Mouse (Mus musculus) layer of hippocampus, adult 2 months (tissue): ENCODE data around the gene Dixdc1. TPM values are rescaled to one million over a fixed set of nuclear protein-coding genes. Genes with fewer than 3 reads are reported as not detected.

Experiments
- DNase-seq, 2 experiments: peaks; one replicate each; pipeline ENCODE4 v3.0.0; 2022; ENCODE audit warnings: low spot score in 2 of 2
- H3K27ac ChIP-seq: fragments of 200-600 bp; 2 replicates; pipeline ENCODE4 v1.8.1; 2022
- H3K4me3 ChIP-seq: fragments of 200-600 bp; 2 replicates; pipeline ENCODE4 v1.8.1; 2022; ENCODE audit warnings: mild to moderate bottlenecking
- CTCF ChIP-seq: fragments of 200-600 bp; conservative IDR thresholded peaks from 2 replicates; pipeline ENCODE4 v1.8.1; 2022; ENCODE audit warnings: antibody characterized with exemption, mild to moderate bottlenecking, moderate library complexity
- total RNA-seq, 2 experiments: library from RNA; stranded (reverse); gene quantifications; 2 replicates each; pipeline ENCODE4 v1.2.3; 2021

Dixdc1 gene
- total RNA-seq, 2 experiments from 2014 or later: 80.1 to 87.4 TPM

GRCm38 (mm10) chr9:50756711-50757110 is 17.4 kb upstream of the Dixdc1 start:
- no peak overlapping the region for H3K4me3 ChIP-seq
- no peak for DNase-seq
- TF ChIP-seq CTCF: no peak
- no peak overlapping the region for H3K27ac ChIP-seq

GRCm38 (mm10) chr9:50753947-50754346 is 14.6 kb upstream of the Dixdc1 start:
- no peak for TF ChIP-seq CTCF
- H3K4me3 ChIP-seq: peak overlapping the region; percentile 52
- DNase-seq: peak in 1 of 2 experiments; percentile 28
- peak overlapping the region; percentile 90 for H3K27ac ChIP-seq

GRCm38 (mm10) chr9:50752784-50753615 is 13.7 kb upstream of the Dixdc1 start:
- peak overlapping the region; percentile 52 for H3K4me3 ChIP-seq
- H3K27ac ChIP-seq: peak overlapping the region; percentile 90
- DNase-seq: peak; percentile 67 to 78
- no peak for TF ChIP-seq CTCF

- peak within 1 kb of the TSS; percentile 52 for H3K4me3 ChIP-seq
- DNase-seq: no peak
- H3K27ac ChIP-seq: peak within 1 kb of the TSS; percentile 90
- TF ChIP-seq CTCF: no peak
Measured at GRCm38 (mm10) chr9:50752054-50752602, 12.8 kb upstream of the Dixdc1 start, which contains the start of gene Hspb2. Hspb2 (minus strand) TSS chr9:50752354.

GRCm38 (mm10) chr9:50751323-50751722 is 12.0 kb upstream of the Dixdc1 start, which contains the start of gene Cryab:
Cryab (plus strand) TSS chr9:50751325.
- H3K27ac ChIP-seq: peak within 1 kb of the TSS; percentile 90
- no peak for TF ChIP-seq CTCF
- no peak for DNase-seq
- peak within 1 kb of the TSS; percentile 52; the same call in 1 of the 2 replicates for H3K4me3 ChIP-seq

GRCm38 (mm10) chr9:50750706-50751105 is 11.4 kb upstream of the Dixdc1 start:
- TF ChIP-seq CTCF: no peak
- Histone ChIP-seq H3K27ac (peak overlapping the region; percentile 90), H3K4me3 (no peak overlapping the region)
- no peak for DNase-seq

GRCm38 (mm10) chr9:50746214-50746677 is 6.9 kb upstream of the Dixdc1 start, which contains the start of gene 2310030G06Rik:
2310030G06Rik (minus strand) TSS chr9:50746536.
- peak; percentile 31 for TF ChIP-seq CTCF
- no peak for DNase-seq
- peak within 1 kb of the TSS; percentile 49 for H3K27ac ChIP-seq
- peak within 1 kb of the TSS; percentile 39 for H3K4me3 ChIP-seq

GRCm38 (mm10) chr9:50745806-50746205 is 6.5 kb upstream of the Dixdc1 start:
- Histone ChIP-seq H3K4me3 (peak overlapping the region; percentile 39), H3K27ac (peak overlapping the region; percentile 49)
- no peak for TF ChIP-seq CTCF
- DNase-seq: no peak

GRCm38 (mm10) chr9:50742744-50743143 is 3.4 kb upstream of the Dixdc1 start:
- Histone ChIP-seq H3K4me3 (no peak overlapping the region), H3K27ac (no peak overlapping the region)
- DNase-seq: no peak
- no peak for TF ChIP-seq CTCF

- Histone ChIP-seq H3K4me3 (no peak overlapping the region), H3K27ac (no peak overlapping the region)
- DNase-seq: no peak
- TF ChIP-seq CTCF: no peak
Measured at GRCm38 (mm10) chr9:50742261-50742660, 2.9 kb upstream of the Dixdc1 start.

- Histone ChIP-seq H3K27ac (no peak overlapping the region), H3K4me3 (no peak overlapping the region)
- DNase-seq: peak in 1 of 2 experiments; percentile 41
- TF ChIP-seq CTCF: no peak
Measured at GRCm38 (mm10) chr9:50740867-50741784, 1.8 kb upstream of the Dixdc1 start.

- no peak overlapping the region for H3K27ac ChIP-seq
- H3K4me3 ChIP-seq: peak overlapping the region; percentile 8
- peak in 1 of 2 experiments; percentile 68 for DNase-seq
- TF ChIP-seq CTCF: peak; percentile 91
Measured at GRCm38 (mm10) chr9:50734989-50735388, 4.3 kb downstream of the Dixdc1 start.
